Mouse (Mus musculus) limb, embryonic 15.5 days (tissue): Measurements from ENCODE around the gene Krtap19-9b. TPM values are rescaled to one million over a fixed set of nuclear protein-coding genes. Genes with fewer than 3 reads are reported as not detected.

Source experiments
- ATAC-seq: fragments of 200-750 bp; cut with Nextera tagmentation; 2 replicates; pipeline ENCODE4 v1.8.0; 2017; ENCODE audit warnings: low read depth, moderate TSS enrichment; ENCODE audit not compliant: insufficient number of reproducible peaks, low FRiP score, low TSS enrichment
- H3K27ac ChIP-seq: fragments of 300-500 bp; sonication (generic); 2 replicates; pipeline ENCODE4 v1.5.1; 2015; ENCODE audit warnings: moderate library complexity, mild to moderate bottlenecking, inconsistent platforms
- H3K27me3 ChIP-seq: fragments of 300-500 bp; sonication (generic); 2 replicates; pipeline ENCODE4 v1.6.1; 2015; ENCODE audit warnings: inconsistent platforms
- H3K36me3 ChIP-seq: fragments of 300-500 bp; sonication (generic); 2 replicates; pipeline ENCODE4 v1.6.1; 2015; ENCODE audit warnings: inconsistent platforms
- H3K4me1 ChIP-seq: fragments of 300-500 bp; sonication (generic); 2 replicates; pipeline ENCODE4 v1.6.1; 2015; ENCODE audit warnings: inconsistent platforms
- H3K4me2 ChIP-seq: fragments of 300-500 bp; sonication (generic); 2 replicates; pipeline ENCODE4 v1.6.1; 2015; ENCODE audit warnings: mild to moderate bottlenecking, inconsistent platforms
- H3K4me3 ChIP-seq: fragments of 300-500 bp; sonication (generic); 2 replicates; pipeline ENCODE4 v1.5.1; 2015; ENCODE audit warnings: mild to moderate bottlenecking, inconsistent platforms
- H3K9ac ChIP-seq: fragments of 300-500 bp; sonication (generic); 2 replicates; pipeline ENCODE4 v1.6.1; 2015; ENCODE audit warnings: inconsistent platforms
- H3K9me3 ChIP-seq: fragments of 300-500 bp; sonication (generic); 2 replicates; pipeline ENCODE4 v1.6.1; 2016; ENCODE audit warnings: inconsistent platforms
- WGBS: fragments of 180-500 bp; shearing (Covaris S2); methylation state at CpG from one replicate; pipeline ENCODE4 v1.1.7; 2015; 5-methylcytosine and 5-hydroxymethylcytosine counted together
- polyA plus RNA-seq: library from polyadenylated mRNA; unstranded; fragments of >200 nt; fragmentation: Nextera tagmentation; extraction: Ambion mirVana; gene quantifications from 2 replicates; pipeline ENCODE4 v1.2.1, GENCODE M21; 2015

The Krtap19-9b gene
- not detected in 2 replicates for polyA plus RNA-seq

GRCm38 (mm10) chr16:88932165-88932564 lies at the start of gene Krtap19-9b:
Gene Krtap19-9b (minus strand): TSS chr16:88932265.
- no peaks in the 10 kb centered on the region for H3K36me3 ChIP-seq
- ATAC-seq, result no peak
- no peaks in the 10 kb centered on the region for H3K9me3 ChIP-seq
- H3K4me2 ChIP-seq, result no peak within 1 kb of the TSS
- no peak within 1 kb of the TSS for H3K9ac ChIP-seq
- WGBS, result 78% methylated on average over 3 of the region's 3 CpGs
- no peaks in the 10 kb centered on the region for H3K27me3 ChIP-seq
- H3K27ac ChIP-seq, result no peak within 1 kb of the TSS
- H3K4me1 ChIP-seq, result no peaks in the 10 kb centered on the region
- no peak within 1 kb of the TSS for H3K4me3 ChIP-seq

DNA sequence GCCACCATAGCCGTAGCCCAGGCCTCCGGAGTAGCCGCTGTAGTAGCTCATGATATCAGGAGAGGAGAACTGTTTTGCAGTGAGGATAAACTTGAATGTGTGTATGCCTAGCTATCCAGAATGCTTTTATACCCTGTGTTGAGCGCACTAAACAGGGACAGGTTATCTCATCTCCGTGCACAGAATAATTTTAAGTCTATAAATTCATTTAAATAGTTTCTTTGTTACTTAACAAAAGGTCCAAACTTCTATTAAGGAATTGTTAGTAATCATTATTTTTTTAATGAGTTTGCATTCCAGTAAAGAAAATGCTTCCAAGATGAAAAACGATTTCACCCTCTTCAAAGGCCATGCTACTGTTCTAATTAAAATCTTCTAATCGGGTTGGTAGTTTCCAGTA lies 30.7 kb upstream of the Krtap19-9b start, which contains the start of gene Krtap16-3:
Gene Krtap16-3 (minus strand): TSS at position 101 of the 400 bp plus-strand sequence.
- H3K4me3 ChIP-seq, result no peak within 1 kb of the TSS
- no peak for ATAC-seq
- H3K4me2 ChIP-seq, result no peak within 1 kb of the TSS
- no peaks in the 10 kb centered on the region for H3K9me3 ChIP-seq
- H3K36me3 ChIP-seq, result no peaks in the 10 kb centered on the region
- H3K27ac ChIP-seq, result no peak within 1 kb of the TSS
- H3K27me3 ChIP-seq, result no peaks in the 10 kb centered on the region
- H3K9ac ChIP-seq, result no peak within 1 kb of the TSS
- no peaks in the 10 kb centered on the region for H3K4me1 ChIP-seq
- 77% methylated on average over 7 of the region's 7 CpGs for WGBS

GRCm38 (mm10) chr16:88941106-88941505 lies 9.0 kb upstream of the Krtap19-9b start:
- 86% methylated on average over 6 of the region's 6 CpGs for WGBS
- no peak for ATAC-seq

DNA sequence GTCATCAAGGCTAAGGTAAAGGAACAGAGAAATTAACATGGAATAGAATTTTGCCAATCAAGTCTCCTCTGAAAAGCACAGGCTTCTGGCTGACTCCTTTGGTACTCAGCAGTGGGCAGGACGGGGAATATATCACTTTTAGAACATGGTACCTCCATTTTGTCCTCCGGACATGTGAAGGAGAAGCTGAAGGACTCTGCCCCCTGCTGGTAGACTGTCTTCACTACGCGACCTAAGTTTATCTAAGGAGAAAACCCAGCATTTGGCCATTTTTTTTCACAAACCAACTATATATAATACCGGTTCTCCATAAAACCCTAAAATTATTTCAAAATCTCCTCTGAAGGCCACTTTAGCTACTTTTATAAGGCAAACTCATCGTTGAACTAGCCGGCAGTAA lies 6.2 kb upstream of the Krtap19-9b start:
- no peaks in the 10 kb centered on the region for H3K4me1 ChIP-seq
- no peak for ATAC-seq
- 64% methylated on average over 7 of the region's 7 CpGs for WGBS
- no peak overlapping the region for H3K4me2 ChIP-seq
- no peak overlapping the region for H3K27ac ChIP-seq
- no peak overlapping the region for H3K4me3 ChIP-seq
- no peaks in the 10 kb centered on the region for H3K36me3 ChIP-seq
- H3K9ac ChIP-seq, result no peak overlapping the region
- H3K27me3 ChIP-seq, result no peaks in the 10 kb centered on the region
- H3K9me3 ChIP-seq, result no peaks in the 10 kb centered on the region

More at GRCm38 (mm10) chr16:88941106-88941505, 9.0 kb upstream of the Krtap19-9b start:
- Histone ChIP-seq H3K9ac (no peak overlapping the region), H3K36me3 (no peaks in the 10 kb centered on the region), H3K4me3 (no peak overlapping the region), H3K27ac (no peak overlapping the region), H3K27me3 (no peaks in the 10 kb centered on the region), H3K4me2 (no peak overlapping the region), H3K4me1 (no peaks in the 10 kb centered on the region), H3K9me3 (no peaks in the 10 kb centered on the region)

- Histone ChIP-seq H3K36me3 (no peaks in the 10 kb centered on the region), H3K27me3 (no peaks in the 10 kb centered on the region), H3K4me3 (no peak within 1 kb of the TSS), H3K9ac (no peak within 1 kb of the TSS), H3K9me3 (no peaks in the 10 kb centered on the region), H3K27ac (no peak within 1 kb of the TSS), H3K4me2 (no peak within 1 kb of the TSS), H3K4me1 (no peaks in the 10 kb centered on the region)
- 93% methylated on average over 6 of the region's 6 CpGs for WGBS
- no peak for ATAC-seq
Observed at GRCm38 (mm10) chr16:88896357-88896756, 35.7 kb downstream of the Krtap19-9b start, which contains the start of gene Krtap19-5. Gene Krtap19-5 (minus strand): TSS chr16:88896457.

DNA sequence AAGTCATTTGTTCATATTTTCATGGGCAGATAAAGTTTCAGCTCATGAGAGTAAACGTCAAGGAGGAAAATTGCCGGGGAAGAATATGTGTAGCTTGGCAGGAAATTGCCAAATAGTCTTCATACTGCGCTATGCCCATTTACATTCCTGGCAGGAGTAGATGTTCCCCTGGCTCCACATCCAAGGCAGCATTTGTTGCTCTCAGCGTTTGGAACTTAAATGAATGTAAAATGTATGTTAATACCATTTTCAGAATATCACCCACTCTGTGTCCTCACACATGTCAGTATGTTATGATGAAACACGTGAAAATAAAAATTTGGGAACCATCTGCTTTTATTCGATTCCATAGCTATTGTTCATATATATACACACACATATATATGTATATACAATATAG lies 45.2 kb downstream of the Krtap19-9b start:
- Histone ChIP-seq H3K4me2 (no peak overlapping the region), H3K9me3 (no peaks in the 10 kb centered on the region), H3K27me3 (no peaks in the 10 kb centered on the region), H3K27ac (no peak overlapping the region), H3K36me3 (no peaks in the 10 kb centered on the region), H3K9ac (no peak overlapping the region), H3K4me3 (no peak overlapping the region), H3K4me1 (no peaks in the 10 kb centered on the region)
- ATAC-seq, result no peak
- 83% methylated on average over 6 of the region's 6 CpGs for WGBS

- Histone ChIP-seq H3K36me3 (no peaks in the 10 kb centered on the region), H3K4me1 (no peaks in the 10 kb centered on the region), H3K27ac (no peak within 1 kb of the TSS), H3K4me2 (no peak within 1 kb of the TSS), H3K9ac (no peak within 1 kb of the TSS), H3K4me3 (no peak within 1 kb of the TSS), H3K27me3 (no peaks in the 10 kb centered on the region), H3K9me3 (no peaks in the 10 kb centered on the region)
- no peak for ATAC-seq
- WGBS, result 86% methylated on average over 5 of the region's 5 CpGs
Observed at GRCm38 (mm10) chr16:88884989-88885388, 47.1 kb downstream of the Krtap19-9b start, which contains the start of gene Krtap19-4. Gene Krtap19-4 (minus strand): TSS chr16:88885089.

Other genes starting within 250 kb of the Krtap19-9b start
- 0.68 TPM in 1 of 2 replicates, not detected in the other for gene 2310061N02Rik, start 224.3 kb downstream of the Krtap19-9b start, polyA plus RNA-seq
- 0.57 TPM in 1 of 2 replicates, not detected in the other for gene Krtap13-1, start 203.4 kb downstream of the Krtap19-9b start, polyA plus RNA-seq
- gene Krtap13, start 180.6 kb downstream of the Krtap19-9b start, polyA plus RNA-seq, result 54.9 and 75.6 TPM in 2 replicates
- 91.4 and 110 TPM in 2 replicates for gene 2310034C09Rik, start 173.4 kb downstream of the Krtap19-9b start, polyA plus RNA-seq
- 0.22 and 0.55 TPM in 2 replicates for gene 2310057N15Rik, start 158.1 kb downstream of the Krtap19-9b start, polyA plus RNA-seq
- 3.9 and 10.2 TPM in 2 replicates for gene Gm5965, start 154.4 kb downstream of the Krtap19-9b start, polyA plus RNA-seq
- gene Gm20741, start 120.0 kb downstream of the Krtap19-9b start, polyA plus RNA-seq, result 45.6 and 50.2 TPM in 2 replicates
- gene Krtap15, start 112.0 kb downstream of the Krtap19-9b start, polyA plus RNA-seq, result not detected in 2 replicates
- not detected in 2 replicates for gene Krtap14, start 106.1 kb downstream of the Krtap19-9b start, polyA plus RNA-seq
- not detected in 2 replicates for gene Krtap19-1, start 62.9 kb downstream of the Krtap19-9b start, polyA plus RNA-seq
- not detected in 2 replicates for gene Krtap19-2, start 58.0 kb downstream of the Krtap19-9b start, polyA plus RNA-seq
- gene Krtap19-3, start 54.2 kb downstream of the Krtap19-9b start, polyA plus RNA-seq, result not detected in 2 replicates
- not detected in 2 replicates for gene Krtap19-4, start 47.2 kb downstream of the Krtap19-9b start, polyA plus RNA-seq
- gene Krtap19-5, start 35.8 kb downstream of the Krtap19-9b start, polyA plus RNA-seq, result not detected in 2 replicates
- gene Krtap16-3, start 30.6 kb upstream of the Krtap19-9b start, polyA plus RNA-seq, result 0.42 TPM in 1 of 2 replicates, not detected in the other
- gene Krtap22-2, start 78.5 kb upstream of the Krtap19-9b start, polyA plus RNA-seq, result 0.50 and 1.2 TPM in 2 replicates
- gene Gm10229, start 83.0 kb upstream of the Krtap19-9b start, polyA plus RNA-seq, result 1.0 TPM in 1 of 2 replicates, not detected in the other
- 0.68 TPM in 1 of 2 replicates, not detected in the other for gene Krtap6-1, start 99.4 kb upstream of the Krtap19-9b start, polyA plus RNA-seq
- 0.65 TPM in 1 of 2 replicates, not detected in the other for gene Gm10228, start 109.2 kb upstream of the Krtap19-9b start, polyA plus RNA-seq
- not detected in 2 replicates for gene Krtap6-5, start 115.6 kb upstream of the Krtap19-9b start, polyA plus RNA-seq
- 0.64 and 2.6 TPM in 2 replicates for gene 1110025L11Rik, start 131.7 kb upstream of the Krtap19-9b start, polyA plus RNA-seq
- gene Krtap6-3, start 151.8 kb upstream of the Krtap19-9b start, polyA plus RNA-seq, result not detected in 2 replicates
- not detected in 2 replicates for gene Gm6358, start 208.6 kb upstream of the Krtap19-9b start, polyA plus RNA-seq
- gene Gm10061, start 218.8 kb upstream of the Krtap19-9b start, polyA plus RNA-seq, result not detected in 2 replicates
- not detected in 2 replicates for gene Gm9789, start 225.7 kb upstream of the Krtap19-9b start, polyA plus RNA-seq
- gene Gm7735, start 237.2 kb upstream of the Krtap19-9b start, polyA plus RNA-seq, result not detected in 2 replicates
- not detected in 2 replicates for gene 1110057P08Rik, start 242.5 kb upstream of the Krtap19-9b start, polyA plus RNA-seq